Mouse (Mus musculus) heart, postnatal 0 days (tissue): ENCODE measurements around the gene St8sia1.

ENCODE experiments used
- CTCF ChIP-seq: IDR thresholded peaks from 2 replicates; pipeline ENCODE4 v1.5.1; 2016; ENCODE audit warnings: antibody characterized with exemption, control low read depth, low read depth
- EP300 ChIP-seq: IDR thresholded peaks from 2 replicates; pipeline ENCODE4 v1.6.1; 2016; ENCODE audit warnings: antibody characterized with exemption, low read depth

GRCm38 (mm10) chr6:142932582-142932981 lies 31.7 kb downstream of the St8sia1 start:
- TF ChIP-seq CTCF (no peak), EP300 (no peak)
